Mouse (Mus musculus) hindbrain, embryonic 10.5 days (tissue): ENCODE measurements around the gene Rundc1. TPM values are rescaled to one million over a fixed set of nuclear protein-coding genes. Genes with fewer than 3 reads are reported as not detected.
"Not testable (repeated sequence)": the region's sequence is repeated elsewhere in the genome, so short reads cannot be mapped to it uniquely, and the experiment has no call there.

Source experiments
- DNase-seq: peaks from one replicate; pipeline ENCODE4 v3.0.0-alpha.2; 2017; ENCODE audit warnings: low spot score
- H3K27ac ChIP-seq: fragments of 300-500 bp; sonication (generic); 2 replicates; pipeline ENCODE4 v1.5.1; 2016; ENCODE audit warnings: mild to moderate bottlenecking, moderate library complexity
- H3K27me3 ChIP-seq: fragments of 300-500 bp; sonication (generic); 2 replicates; pipeline ENCODE4 v1.6.1; 2016; ENCODE audit warnings: mild to moderate bottlenecking; ENCODE audit not compliant: poor library complexity, insufficient read depth, severe bottlenecking
- H3K36me3 ChIP-seq: fragments of 300-500 bp; sonication (generic); 2 replicates; pipeline ENCODE4 v1.6.1; 2016; ENCODE audit warnings: mild to moderate bottlenecking, moderate library complexity
- H3K4me1 ChIP-seq: fragments of 300-500 bp; sonication (generic); replicated peaks from 2 replicates; pipeline ENCODE4 v1.6.1; 2016; ENCODE audit warnings: mild to moderate bottlenecking
- H3K4me3 ChIP-seq: fragments of 300-500 bp; sonication (generic); 2 replicates; pipeline ENCODE4 v1.5.1; 2016; ENCODE audit warnings: mild to moderate bottlenecking, moderate library complexity
- H3K9me3 ChIP-seq: fragments of 300-500 bp; sonication (generic); 2 replicates; pipeline ENCODE4 v1.6.1; 2016; ENCODE audit warnings: mild to moderate bottlenecking, moderate library complexity
- WGBS: fragments of 180-500 bp; shearing (Covaris S2); methylation state at CpG from one replicate; pipeline ENCODE4 v1.1.7; 2016; 5-methylcytosine and 5-hydroxymethylcytosine counted together
- polyA plus RNA-seq: library from polyadenylated mRNA; unstranded; fragments of >200 nt; fragmentation: Nextera tagmentation; extraction: Ambion mirVana; gene quantifications from 2 replicates; pipeline ENCODE4 v1.2.1, GENCODE M21; 2016

Rundc1 gene
- polyA plus RNA-seq, 1 experiment from 2014 or later, result 25.3 TPM

DNA sequence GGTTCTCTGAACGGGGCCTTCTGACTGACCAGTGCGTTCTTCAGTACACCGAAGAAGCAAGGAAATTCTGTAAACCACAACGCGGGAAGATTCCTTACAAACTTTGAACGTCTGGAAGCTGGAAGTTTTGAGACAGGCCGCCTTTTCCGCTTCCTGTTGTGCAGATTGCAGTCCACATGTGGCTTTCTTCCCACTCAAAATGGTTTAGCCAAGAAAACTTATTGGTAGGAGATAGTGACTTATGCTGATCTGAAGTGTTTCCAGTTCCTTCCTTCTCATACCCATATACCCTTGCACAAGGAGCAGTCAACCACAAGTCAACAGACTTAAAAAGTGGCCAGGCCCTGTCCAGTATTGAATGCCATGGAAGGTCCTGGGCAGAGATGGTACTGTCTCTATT is 1.3 kb downstream of the Rundc1 start:
- H3K27me3 ChIP-seq, result peaks cover 5% of the 10 kb centered on the region; the same call in 1 of the 2 replicates
- H3K36me3 ChIP-seq, result peaks cover 24% of the 10 kb centered on the region
- WGBS, result 68% methylated on average over 8 of the region's 8 CpGs
- DNase-seq, result no peak
- H3K27ac ChIP-seq, result no peak overlapping the region
- H3K9me3 ChIP-seq, result no peaks in the 10 kb centered on the region
- H3K4me3 ChIP-seq, result peak overlapping the region; percentile 99
- peaks cover 34% of the 10 kb centered on the region for H3K4me1 ChIP-seq

DNA sequence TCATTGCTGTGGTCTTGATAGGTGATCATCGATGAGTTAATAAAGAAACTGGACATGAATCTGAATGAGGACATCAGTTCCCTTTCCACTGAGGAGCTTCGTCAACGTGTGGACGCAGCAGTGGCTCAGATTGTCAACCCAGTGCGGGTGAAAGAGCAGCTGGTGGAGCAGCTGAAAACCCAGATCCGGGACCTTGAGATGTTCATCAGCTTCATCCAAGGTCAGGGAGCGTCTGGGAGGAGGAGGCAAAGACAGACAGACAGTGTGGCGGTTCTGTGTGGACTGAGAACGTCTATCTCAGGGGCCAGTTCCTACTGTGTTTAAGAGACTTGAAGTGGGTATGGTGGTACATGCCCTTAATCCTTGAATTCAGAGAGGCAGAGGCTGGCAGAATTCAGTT is 6.4 kb downstream of the Rundc1 start:
- Histone ChIP-seq H3K27me3 (no peaks in the 10 kb centered on the region), H3K36me3 (peaks cover 71% of the 10 kb centered on the region), H3K27ac (no peak overlapping the region), H3K4me1 (peaks cover 8% of the 10 kb centered on the region), H3K9me3 (no peaks in the 10 kb centered on the region), H3K4me3 (no peak overlapping the region)
- WGBS, result 92% methylated on average over 9 of the region's 9 CpGs
- no peak for DNase-seq

DNA sequence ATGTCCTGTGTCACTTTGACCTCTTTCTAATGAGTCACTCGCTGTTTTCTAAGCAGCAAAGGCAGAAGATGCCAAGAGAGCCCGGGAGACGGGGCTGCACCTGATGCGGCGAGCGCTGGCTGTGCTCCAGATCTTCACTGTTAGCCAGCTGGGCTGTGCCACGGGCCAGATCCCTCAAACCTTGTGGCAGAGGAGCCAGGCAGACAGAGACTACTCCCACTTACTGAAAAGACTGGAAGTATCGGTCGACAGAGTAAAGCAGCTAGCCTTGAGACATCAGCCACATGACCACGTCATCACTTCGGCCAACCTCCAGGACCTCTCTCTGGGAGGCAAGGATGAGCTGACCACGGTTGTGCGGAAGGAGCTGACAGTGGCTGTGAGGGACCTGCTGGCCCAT is 8.5 kb downstream of the Rundc1 start:
- H3K27ac ChIP-seq, result no peak overlapping the region
- DNase-seq, result no peak
- H3K4me1 ChIP-seq, result peaks cover 5% of the 10 kb centered on the region; the same call in 1 of the 2 replicates
- no peaks in the 10 kb centered on the region for H3K27me3 ChIP-seq
- H3K36me3 ChIP-seq, result peaks cover 71% of the 10 kb centered on the region
- no peak overlapping the region for H3K4me3 ChIP-seq
- H3K9me3 ChIP-seq, result no peaks in the 10 kb centered on the region
- WGBS, result 94% methylated on average over 13 of the region's 13 CpGs

DNA sequence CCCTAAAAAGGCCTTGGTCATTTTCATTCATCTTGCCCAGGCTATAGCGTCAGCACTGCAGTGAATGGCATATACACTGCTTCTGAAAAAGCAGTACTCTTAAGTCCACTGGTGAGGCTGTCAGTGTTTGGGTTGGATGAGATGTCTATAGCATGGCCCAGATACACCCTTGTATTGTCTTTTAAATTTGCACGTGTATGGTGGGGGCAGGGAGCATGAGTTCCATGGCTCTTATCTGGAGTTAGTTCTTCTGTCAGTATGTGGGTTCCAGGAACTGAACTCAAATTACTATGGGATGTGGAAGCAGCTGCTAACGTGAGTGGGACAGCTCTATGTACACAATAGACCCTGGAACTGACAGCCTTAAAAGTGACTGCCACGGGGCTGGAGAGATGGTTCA is 10.9 kb downstream of the Rundc1 start:
- no peak for DNase-seq
- peaks cover 5% of the 10 kb centered on the region; the same call in 1 of the 2 replicates for H3K4me1 ChIP-seq
- H3K27me3 ChIP-seq, result no peaks in the 10 kb centered on the region
- peaks cover 50% of the 10 kb centered on the region for H3K36me3 ChIP-seq
- no peak overlapping the region for H3K27ac ChIP-seq
- 87% methylated on average over 4 of the region's 4 CpGs for WGBS
- no peak overlapping the region for H3K4me3 ChIP-seq
- no peaks in the 10 kb centered on the region for H3K9me3 ChIP-seq

DNA sequence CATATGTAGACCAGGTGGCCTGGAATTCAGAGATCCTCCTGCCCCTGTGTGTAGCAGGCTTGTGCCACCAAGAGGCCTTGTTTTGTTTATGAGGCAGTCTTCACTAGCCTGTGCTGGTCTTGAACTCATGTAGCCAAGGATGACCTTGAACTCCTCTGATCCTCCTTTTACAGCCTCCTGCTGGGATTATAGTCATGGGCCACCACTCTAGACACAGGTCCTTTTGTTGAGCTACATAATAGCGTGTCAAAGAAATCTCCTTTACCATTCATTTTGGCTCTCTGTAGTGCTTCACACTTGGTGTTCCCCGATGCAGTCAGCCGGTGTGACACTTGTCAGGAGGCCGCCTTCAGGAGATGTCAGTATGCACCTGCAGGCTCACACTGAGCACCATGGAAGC is 12.0 kb downstream of the Rundc1 start:
- no peaks in the 10 kb centered on the region for H3K9me3 ChIP-seq
- 63% methylated on average over 4 of the region's 4 CpGs for WGBS
- H3K27ac ChIP-seq, result no peak overlapping the region

DNA sequence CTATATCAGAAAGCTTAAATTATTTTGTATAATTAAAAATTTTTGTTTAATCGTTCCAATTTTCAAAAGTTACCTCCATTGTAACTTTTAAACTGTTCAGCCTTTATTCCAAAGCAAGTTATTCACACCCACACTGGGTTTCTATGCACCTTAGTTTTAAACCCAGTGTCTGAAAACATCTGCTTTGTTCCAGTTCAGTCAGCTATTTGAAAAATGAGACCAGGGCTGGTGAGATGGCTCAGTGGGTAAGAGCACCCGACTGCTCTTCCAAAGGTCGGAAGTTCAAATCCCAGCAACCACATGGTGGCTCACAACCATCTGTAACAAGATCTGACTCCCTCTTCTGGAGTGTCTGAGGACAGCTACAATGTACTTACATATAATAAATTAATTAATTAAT is 13.1 kb downstream of the Rundc1 start:
- 60% methylated on average over 3 of the region's 3 CpGs for WGBS
- not testable (repeated sequence) for DNase-seq, H3K4me3 ChIP-seq, H3K27me3 ChIP-seq, H3K9me3 ChIP-seq, H3K4me1 ChIP-seq, H3K27ac ChIP-seq
- peaks cover 32% of the 10 kb centered on the region for H3K36me3 ChIP-seq

More for the DNA sequence above, 12.0 kb downstream of the Rundc1 start:
- H3K4me1 ChIP-seq, result peaks cover 5% of the 10 kb centered on the region; the same call in 1 of the 2 replicates
- DNase-seq, result no peak
- H3K4me3 ChIP-seq, result no peak overlapping the region
- H3K36me3 ChIP-seq, result peaks cover 39% of the 10 kb centered on the region
- no peaks in the 10 kb centered on the region for H3K27me3 ChIP-seq

DNA sequence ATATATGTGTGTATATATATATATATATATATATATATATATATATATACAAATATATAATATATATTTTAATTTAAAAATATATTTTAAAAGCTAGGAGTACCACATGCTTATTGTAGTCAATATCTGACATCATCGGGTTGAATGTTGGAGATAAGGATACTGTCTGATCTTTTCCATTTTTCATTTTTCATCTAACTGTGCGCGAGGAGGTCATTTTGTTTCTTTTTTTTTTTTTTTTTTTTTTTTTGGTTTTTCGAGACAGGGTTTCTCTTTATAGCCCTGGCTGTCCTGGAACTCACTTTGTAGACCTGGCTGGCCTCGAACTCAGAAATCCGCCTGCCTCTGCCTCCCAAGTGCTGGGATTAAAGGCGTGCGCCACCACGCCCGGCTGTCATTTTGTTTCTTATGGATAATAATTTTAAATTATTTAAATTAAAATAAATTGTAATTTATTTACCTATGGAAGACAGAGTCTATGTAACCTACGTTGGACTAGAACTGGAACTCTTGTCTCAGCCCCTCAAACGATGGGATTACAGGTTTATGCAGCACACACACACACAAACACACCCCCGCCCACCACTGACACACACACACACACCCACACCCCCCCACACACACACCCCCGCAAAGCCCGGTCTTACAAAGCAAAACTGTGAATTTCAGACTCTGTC is 16.7 kb downstream of the Rundc1 start:
- WGBS, result 45% methylated on average over 15 of the region's 15 CpGs
- not testable (repeated sequence) for DNase-seq, H3K27me3 ChIP-seq, H3K9me3 ChIP-seq
- H3K36me3 ChIP-seq, result peaks cover 34% of the 10 kb centered on the region
- peaks cover 25% of the 10 kb centered on the region for H3K4me1 ChIP-seq
- peak overlapping the region; percentile 98 for H3K27ac ChIP-seq
- peak overlapping the region; percentile 92 for H3K4me3 ChIP-seq

DNA sequence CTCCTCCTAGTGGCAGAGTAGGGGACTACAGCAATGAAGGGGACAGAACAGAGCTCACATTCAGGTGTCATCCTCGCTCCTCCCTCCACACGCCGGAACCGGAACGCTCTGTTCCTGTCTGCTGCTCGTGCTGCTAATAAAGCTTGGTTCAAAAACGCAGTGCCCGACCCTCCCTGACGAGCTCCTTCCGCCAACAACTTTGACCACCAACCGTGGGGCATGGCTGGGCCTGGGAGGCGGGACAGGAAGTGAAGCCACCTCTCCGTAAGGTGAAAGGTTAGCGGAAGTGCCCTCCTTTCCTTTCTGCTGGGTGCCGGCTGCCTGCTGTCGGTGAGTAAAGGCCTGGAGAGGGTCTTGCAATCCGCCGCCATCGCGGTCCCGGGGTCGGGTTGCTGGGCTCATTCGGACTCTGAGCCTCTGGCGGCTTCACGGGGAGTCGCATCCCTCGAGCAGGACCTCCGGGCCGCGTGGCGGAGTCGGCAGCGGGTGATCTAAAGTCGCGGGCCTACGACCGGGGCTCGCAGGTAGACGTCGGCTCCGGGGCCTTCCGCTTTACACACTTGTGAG is 17.3 kb downstream of the Rundc1 start, which contains the start of gene Rpl27:
Rpl27 (plus strand) TSS at position 172 of the 567 bp plus-strand sequence.
- H3K27ac ChIP-seq, result peak within 1 kb of the TSS; percentile 98
- H3K4me1 ChIP-seq, result peaks cover 21% of the 10 kb centered on the region
- WGBS, result under 1% methylated on average over 42 of the region's 42 CpGs
- H3K4me3 ChIP-seq, result peak within 1 kb of the TSS; percentile 92
- peak; percentile 99 for DNase-seq
- H3K27me3 ChIP-seq, result no peaks in the 10 kb centered on the region
- peaks cover 37% of the 10 kb centered on the region for H3K36me3 ChIP-seq
- H3K9me3 ChIP-seq, result no peaks in the 10 kb centered on the region

DNA sequence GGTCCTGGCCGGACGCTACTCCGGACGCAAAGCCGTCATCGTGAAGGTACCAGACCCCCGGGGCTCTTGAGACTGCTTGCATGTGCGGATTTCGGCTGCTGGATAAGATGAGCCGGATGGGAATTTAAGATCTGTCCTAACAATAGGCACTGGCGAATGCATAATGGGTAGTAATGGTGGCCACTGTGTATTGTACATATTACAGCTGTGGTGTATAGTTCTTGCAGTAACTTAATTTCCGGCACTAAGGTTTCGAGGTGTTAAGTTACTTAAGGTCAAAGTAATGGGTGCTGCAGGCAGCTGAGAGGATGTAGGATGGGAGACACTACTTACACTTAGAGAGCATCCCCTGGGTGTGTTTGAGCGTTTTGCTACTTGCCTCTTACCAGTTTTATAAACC is 17.9 kb downstream of the Rundc1 start:
- Histone ChIP-seq H3K27me3 (no peaks in the 10 kb centered on the region), H3K9me3 (no peaks in the 10 kb centered on the region), H3K27ac (peak overlapping the region; percentile 98), H3K4me1 (peaks cover 20% of the 10 kb centered on the region), H3K36me3 (peaks cover 37% of the 10 kb centered on the region), H3K4me3 (peak overlapping the region; percentile 92)
- DNase-seq, result no peak
- under 1% methylated on average over 14 of the region's 14 CpGs for WGBS

DNA sequence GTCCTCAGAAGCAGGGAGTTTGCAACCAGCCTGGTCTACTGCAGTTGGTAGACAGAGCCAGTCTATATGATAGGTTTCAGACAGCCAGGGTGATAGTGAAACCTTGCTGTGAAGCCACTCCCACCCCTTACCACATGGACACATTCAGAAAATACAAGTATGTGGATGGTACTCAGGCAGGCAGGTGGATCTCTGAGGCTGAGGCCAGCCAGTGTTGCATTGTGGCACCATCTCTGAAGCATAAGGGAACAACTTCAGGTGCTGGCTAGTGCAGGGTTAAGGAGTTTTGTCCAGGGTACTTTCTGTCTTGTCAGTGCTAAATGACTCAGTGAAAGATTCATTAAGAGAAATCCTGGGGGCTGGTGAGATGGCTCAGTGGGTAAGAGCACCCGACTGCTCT is 21.4 kb downstream of the Rundc1 start:
- WGBS, result 91% methylated on average over 1 of the region's 1 CpGs
- DNase-seq, result no peak

DNA sequence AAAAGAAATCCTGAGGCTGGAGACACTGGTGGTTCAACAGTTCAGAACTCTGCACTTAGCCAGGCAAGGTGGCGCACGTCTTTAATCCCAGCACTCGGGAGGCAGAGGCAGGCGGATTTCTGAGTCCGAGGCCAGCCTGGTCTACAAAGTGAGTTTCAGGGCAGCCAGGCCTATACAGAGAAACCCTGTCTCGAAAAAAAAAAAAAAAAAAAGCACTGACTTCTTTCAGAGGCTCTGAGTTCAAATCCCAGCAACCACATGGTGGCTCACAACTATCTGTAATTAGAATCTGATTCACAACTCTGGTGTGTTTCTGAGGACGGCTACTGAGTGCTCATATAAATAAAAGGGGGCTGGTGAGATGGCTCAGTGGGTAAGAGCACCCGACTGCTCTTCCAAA is 22.0 kb downstream of the Rundc1 start:
- Histone ChIP-seq H3K36me3 (peaks cover 37% of the 10 kb centered on the region), H3K4me1 (peaks cover 20% of the 10 kb centered on the region)
- H3K9me3 ChIP-seq, DNase-seq, H3K27ac ChIP-seq, H3K27me3 ChIP-seq, H3K4me3 ChIP-seq: not testable (repeated sequence)
- WGBS, result 93% methylated on average over 8 of the region's 8 CpGs

More for the DNA sequence above, 21.4 kb downstream of the Rundc1 start:
- Histone ChIP-seq H3K4me1 (peaks cover 20% of the 10 kb centered on the region), H3K27me3 (no peaks in the 10 kb centered on the region), H3K4me3 (no peak overlapping the region), H3K27ac (no peak overlapping the region), H3K9me3 (no peaks in the 10 kb centered on the region), H3K36me3 (peaks cover 37% of the 10 kb centered on the region)

DNA sequence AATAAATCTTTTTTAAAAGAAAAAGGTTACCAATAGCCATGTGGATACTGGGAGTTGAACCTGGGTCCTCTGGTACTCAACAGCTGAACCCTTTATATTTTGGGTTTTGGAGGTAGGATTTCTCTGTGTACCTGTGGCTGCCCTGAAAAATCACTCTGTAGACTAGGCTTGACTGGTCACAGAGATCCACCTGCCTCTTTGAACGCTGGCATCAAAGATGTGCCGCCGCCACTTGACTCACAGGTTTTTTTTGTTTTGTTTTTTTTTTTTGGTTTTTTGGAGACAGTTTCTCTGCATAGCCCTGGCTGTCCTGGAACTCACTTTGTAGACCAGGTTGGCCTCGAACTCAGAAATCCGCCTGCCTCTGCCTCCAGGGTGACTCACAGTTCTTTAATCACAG is 22.9 kb downstream of the Rundc1 start:
- Histone ChIP-seq H3K9me3 (no peaks in the 10 kb centered on the region), H3K27ac (peak overlapping the region; percentile 70; the same call in 1 of the 2 replicates), H3K4me1 (peaks cover 20% of the 10 kb centered on the region), H3K4me3 (no peak overlapping the region), H3K27me3 (no peaks in the 10 kb centered on the region), H3K36me3 (peaks cover 37% of the 10 kb centered on the region)
- 89% methylated on average over 5 of the region's 5 CpGs for WGBS
- DNase-seq, result no peak

DNA sequence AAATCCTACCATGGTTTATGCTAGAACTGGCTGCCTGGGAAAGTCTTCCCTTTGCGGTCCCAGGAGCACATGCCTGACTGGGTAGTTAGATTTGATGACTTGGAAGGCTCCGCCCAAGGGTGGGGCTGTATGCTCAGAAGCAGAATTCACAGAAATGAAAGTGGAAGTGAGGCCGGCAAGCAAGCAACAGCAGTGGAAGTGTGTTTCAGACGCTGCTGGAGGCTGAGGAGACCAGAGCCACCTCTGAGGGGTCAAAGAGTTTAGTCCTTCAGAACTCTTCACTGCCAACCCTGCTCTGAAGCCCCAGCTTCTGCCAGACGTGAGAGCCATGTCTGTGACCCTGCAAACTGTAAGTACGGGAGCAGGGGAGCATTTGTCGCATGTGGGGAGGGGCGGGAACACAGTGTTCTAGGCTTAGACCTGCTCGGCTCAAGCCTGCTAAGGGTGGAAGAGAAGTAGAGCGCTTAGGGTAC is 23.4 kb downstream of the Rundc1 start, which contains the start of gene Ifi35:
Ifi35 (plus strand) TSS at position 134 of the 473 bp plus-strand sequence.
- WGBS, result 42% methylated on average over 10 of the region's 10 CpGs
- Histone ChIP-seq H3K4me3 (peak within 1 kb of the TSS; percentile 37), H3K4me1 (peaks cover 15% of the 10 kb centered on the region), H3K36me3 (peaks cover 33% of the 10 kb centered on the region), H3K27me3 (no peaks in the 10 kb centered on the region), H3K9me3 (no peaks in the 10 kb centered on the region), H3K27ac (peak within 1 kb of the TSS; percentile 70; the same call in 1 of the 2 replicates)
- DNase-seq, result no peak
